Mouse (Mus musculus) megakaryocyte progenitor cell, adult 5-6 weeks (primary cell): ENCODE data around the gene Ltbp1. TPM values are rescaled to one million over a fixed set of nuclear protein-coding genes. Genes with fewer than 3 reads are reported as not detected.

Source experiments
- ATAC-seq: replicated peaks from 2 replicates; pipeline ENCODE4 v1.8.0; 2016; ENCODE audit warnings: mild to moderate bottlenecking, moderate TSS enrichment, inconsistent platforms; ENCODE audit not compliant: poor library complexity
- total RNA-seq, 2 experiments: library from RNA; stranded (forward) in 1 of 2; stranded (reverse) in 1 of 2; fragments of 157-497, 149-512 nt in 1 of 2; fragments of 200-1000 nt in 1 of 2; gene quantifications; 2 replicates each; pipeline versions ENCODE4 v1.2.3 to v1.2.4; 2015 to 2017

Ltbp1 gene
- total RNA-seq, 2 experiments from 2014 or later = 0.12 to 0.30 TPM

DNA sequence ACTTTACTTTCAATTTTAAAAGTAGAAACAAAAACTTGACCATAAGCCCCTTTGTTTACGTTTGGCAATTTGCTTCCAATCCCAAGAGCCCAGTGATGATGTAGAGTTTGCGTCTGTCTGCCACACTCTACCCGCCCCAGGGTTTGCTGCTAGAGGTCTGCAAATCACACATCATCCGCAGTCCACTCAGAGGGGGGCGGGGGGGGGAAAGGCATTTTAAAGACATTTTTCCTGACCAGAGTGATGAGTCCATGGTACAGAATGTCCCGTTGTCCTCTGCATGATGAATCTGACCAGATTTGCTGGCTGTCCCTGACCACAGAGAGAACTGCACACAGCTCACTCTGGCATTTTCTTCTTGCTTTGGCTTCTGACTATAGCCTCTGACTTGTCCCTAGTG, 269.9 kb downstream of the Ltbp1 start:
- ATAC-seq = no peak

DNA sequence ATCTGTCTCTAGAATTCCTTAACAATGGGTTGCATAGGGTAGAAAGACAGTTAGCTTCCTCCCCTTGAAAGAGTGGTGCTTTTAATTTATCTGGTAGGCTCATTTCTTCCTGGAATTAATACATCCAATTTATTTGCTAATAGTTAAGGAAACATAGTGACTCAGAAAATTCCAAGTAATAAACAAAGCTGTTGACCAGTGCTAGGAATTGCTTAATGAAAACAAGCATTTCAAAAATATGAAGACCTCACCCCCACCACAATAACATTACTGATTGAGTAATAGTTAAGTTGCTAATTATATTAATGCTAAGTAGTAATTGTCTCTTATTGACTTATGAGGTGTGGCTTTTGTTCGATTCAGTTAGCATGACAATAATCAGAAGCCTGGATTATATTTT, 272.7 kb downstream of the Ltbp1 start:
- ATAC-seq = no peak

DNA sequence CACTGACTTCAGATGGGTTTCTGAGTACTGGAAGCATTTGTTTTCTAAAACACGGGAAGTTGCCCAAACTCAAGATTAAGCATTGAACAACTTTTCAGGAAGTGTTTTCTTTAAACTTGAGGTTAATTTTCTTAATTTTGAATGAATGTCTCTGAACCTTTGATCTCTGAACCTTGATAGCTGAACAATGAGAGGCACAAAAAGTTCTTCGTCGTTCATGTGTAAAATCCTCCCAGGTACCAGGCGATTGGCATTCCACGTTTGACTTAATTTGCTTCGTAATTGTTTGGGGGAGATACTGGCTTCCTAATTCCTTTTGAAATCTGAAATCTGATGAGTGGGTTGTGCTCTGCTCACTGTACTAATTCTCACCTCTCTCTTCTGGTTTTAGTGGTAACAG, 273.2 kb downstream of the Ltbp1 start:
- ATAC-seq = no peak

DNA sequence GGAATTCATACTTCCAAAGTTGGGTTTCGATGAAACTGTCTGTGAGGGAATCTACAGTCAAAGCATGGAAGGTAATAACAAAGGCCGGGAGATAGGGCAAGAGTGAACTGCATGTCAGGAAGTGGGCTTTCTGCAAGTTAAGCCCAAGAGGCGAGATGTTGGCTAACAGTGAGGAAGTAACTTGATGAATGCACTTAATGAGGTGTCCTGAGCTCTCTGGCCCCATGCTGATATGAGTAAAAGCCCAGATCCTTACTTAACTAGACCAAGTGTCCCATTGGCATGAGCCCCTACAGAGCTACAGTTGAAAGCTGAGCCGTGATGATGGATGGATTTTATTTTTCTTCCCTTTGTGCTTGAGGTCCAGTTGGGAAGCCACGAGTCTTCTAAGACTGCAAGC, 276.0 kb downstream of the Ltbp1 start:
- peak; percentile 67 for ATAC-seq

DNA sequence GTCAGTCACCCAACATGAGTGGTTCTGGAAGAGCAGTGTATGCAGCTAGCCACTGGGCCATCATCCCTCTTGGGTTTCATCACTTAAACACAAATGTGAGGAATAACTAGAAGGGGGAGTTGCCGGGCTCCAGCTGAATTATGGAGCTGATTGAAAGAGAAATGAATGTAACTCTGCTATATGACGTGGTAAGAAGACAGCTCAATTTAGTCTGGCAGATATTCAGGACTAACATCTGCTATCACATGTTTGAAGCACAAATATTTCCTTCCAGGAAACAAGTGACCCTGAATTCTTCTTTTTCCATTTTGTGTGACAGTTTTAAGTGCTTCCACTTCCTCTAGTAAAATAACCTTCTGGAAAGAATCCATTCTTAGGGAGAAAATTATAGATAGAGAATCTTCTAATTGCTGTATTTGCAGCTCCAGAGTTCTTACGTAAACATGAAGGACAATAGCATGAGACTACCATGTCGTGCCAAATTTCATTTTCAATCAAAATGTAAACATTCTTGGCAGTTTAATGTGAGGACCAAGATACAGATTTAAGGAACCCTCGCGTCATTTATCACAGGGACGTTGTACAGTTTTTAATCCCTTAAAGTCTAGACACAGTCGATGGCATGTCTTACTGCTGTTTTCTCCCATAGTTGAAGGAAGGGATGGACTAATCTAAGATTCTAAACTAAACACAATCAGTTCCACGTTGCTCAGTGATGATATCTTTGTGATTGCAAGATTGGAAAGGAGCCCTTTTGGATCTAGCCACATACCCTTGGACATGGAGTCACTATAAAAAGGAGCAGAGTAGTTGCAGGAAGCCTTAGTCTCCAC, 279.7 kb downstream of the Ltbp1 start:
- ATAC-seq = no peak

DNA sequence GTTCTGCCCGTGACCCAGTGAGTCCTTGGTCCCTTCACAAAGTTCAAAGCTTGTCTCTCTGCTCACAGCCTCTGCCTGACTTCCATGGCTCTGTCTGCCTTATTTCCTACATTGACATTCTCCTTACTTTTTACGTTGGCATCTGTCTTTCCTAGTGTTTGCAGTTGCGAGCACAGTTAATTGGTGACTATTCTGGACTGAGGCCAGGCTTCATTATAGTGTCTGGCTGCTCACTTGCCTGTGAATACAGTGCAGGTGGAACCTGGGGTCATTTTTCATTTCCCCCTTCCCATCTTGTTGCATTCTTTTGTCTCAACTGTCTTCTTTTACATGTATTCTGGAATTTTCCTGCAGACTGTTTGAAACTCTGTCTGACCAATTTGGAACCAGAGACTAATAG, 287.6 kb downstream of the Ltbp1 start:
- no peak for ATAC-seq

DNA sequence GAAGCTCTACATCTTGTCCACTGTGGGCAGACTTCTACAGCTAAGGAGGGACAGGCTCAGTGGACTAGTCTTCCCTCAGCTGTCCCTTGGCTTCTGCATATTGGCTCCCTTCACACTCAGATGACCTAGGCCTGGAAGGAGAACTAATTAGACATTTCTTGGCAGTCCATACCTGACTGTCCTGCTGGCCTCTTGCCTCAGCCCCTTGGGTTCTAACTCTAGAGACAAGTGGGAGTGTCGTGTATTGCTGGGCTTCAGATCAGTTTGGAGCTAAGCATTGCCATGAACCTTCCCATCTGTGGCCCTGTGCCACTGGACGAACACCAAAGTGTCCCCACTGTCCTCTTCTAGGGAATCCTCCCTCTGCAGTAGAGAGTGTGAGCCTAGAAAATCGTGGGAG, 288.4 kb downstream of the Ltbp1 start:
- ATAC-seq = no peak

DNA sequence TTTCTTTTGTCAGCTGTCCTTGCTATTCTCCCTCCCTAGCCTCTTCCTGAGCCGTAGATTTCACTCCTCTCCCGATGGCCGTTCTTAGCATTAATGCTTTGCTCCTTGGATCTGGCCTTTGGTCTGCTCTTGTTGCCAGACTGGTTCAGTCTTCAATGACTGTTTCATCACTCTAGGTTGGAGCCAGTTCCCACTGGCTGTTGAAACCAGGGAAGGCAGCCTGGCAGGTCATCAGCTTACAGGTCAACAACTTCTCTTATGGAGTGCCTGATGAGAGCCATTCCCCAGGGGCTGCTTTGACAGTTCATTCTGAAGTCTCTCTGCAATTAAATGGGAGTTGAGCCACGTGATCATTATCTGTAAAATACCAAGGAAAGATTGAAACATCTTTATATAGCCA, 295.5 kb downstream of the Ltbp1 start:
- ATAC-seq = no peak

DNA sequence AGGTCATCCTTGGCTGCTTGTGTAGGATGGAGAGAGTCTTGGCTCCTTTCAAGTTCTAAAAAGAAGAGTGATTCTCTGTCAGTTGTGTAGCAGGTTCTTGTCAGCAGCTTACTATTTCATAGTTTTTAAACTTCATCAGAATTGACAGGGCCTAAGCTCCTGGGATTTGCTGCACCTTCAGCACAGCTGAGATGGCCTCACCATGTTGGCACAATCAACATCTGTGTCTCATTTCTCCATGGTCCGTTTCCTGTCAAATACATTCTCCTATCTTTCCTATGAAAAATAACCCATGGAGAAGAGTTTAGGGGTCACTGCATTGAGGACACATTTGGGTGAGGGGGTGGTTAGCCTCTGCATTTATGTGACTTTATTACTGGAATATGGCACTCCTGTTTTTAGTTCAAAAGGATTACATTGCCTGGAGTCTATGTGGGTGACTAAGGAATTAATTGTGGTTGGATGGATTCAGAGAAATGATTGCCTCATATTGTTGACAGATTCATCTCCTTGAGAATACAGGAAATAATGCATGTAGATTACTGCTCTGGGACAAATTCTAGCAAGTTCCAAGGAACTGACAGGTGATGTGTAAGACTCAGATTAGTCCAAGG, 299.5 kb downstream of the Ltbp1 start:
- ATAC-seq = no peak

DNA sequence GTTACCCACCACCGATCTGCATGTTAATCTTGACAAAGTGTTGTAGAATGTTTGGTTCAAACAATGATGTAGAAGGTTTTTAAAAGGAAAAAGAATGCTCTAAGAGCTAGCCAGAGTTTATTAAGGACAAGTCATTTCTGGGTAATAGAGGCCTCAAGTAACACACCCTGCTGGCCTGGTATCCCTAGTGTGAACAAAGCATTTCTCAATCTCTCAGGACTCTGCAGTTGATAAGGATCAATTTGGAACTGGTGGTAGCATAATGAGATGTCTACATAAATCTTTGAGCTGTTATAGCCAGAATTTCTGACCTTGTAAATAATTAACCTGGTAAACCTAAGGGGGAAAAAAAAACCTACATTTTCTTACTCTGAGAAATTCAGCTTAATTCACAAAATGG, 300.3 kb downstream of the Ltbp1 start:
- no peak for ATAC-seq

DNA sequence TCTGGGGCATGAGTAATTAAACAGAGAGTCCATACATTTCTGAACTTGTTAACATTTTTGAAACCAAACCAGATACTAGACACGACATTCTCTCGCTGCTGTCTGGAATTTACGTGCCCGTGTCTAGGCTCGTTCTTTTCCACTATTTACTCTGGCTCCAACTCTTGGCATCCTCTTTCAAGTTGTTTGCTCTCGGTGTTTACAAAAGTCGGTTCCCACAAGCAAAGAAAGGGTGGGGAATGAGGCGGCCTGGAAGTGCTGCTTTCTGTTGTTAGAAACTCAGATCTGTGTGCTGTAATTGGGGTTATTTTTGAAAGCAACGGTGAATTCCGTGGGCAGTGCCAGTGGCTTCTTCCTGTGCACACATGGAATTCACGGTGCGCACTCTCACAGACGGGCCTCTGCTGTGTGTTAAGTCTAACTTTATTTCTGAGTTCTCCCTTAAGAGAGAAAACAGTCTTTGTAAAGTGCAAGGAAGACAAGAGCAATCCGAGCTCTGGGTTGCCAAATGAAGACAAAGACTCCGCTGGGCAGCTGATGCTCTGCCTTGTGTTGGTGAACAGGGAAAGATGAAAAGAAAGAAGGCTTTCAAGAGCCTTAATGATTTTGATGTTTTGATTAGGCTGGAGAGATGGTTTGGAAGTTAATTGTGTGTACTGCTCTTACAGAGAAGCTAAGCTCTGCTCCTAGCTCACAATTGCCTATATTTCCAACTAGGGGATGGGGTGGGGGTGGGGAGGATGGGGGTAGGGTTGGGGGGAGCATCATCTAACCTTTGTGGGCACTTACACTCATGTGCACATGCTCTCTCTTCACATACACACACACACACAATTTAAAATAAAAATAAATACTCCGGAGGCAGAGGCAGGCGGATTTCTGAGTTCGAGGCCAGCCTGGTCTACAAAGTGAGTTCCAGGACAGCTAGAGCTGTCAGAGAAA, 302.0 kb downstream of the Ltbp1 start:
- ATAC-seq = no peak

DNA sequence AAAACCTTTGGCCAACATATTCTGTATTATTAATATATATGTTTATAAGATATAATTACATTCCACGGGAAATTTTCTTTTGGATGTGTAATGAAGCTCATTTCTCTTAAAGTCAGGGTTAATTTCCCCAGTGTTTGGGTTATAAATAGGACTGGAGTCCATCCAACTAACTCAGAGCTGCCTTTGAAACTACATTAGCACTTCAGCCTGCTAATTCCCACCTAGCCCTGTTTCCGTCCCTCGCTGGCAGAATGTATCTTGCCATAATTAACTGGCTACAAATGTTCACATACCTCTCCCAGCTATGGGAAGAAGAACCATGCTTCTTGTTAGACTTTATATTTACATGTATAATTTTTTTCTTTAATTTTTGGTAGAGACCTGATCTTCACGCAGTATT, 311.7 kb downstream of the Ltbp1 start:
- no peak for ATAC-seq

DNA sequence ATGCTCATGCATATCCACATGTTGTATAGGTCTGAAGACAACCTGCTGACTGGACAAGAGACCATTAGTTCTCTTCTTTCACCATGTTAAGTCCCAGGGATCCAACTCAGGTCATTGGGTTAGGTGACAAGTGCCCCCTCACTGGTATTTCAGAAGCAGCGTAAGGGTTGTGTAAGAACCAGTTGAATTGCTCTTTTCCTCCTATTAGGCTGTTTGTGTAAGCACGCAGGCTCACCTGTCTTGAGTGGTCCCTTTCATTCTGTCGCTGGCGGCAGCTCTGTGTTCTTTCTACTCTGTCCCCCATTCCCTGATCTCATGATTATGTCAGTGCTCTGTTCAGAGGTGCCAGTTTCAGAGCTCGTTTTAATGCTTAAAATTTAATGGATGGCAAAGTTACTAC, 317.9 kb downstream of the Ltbp1 start:
- no peak for ATAC-seq

DNA sequence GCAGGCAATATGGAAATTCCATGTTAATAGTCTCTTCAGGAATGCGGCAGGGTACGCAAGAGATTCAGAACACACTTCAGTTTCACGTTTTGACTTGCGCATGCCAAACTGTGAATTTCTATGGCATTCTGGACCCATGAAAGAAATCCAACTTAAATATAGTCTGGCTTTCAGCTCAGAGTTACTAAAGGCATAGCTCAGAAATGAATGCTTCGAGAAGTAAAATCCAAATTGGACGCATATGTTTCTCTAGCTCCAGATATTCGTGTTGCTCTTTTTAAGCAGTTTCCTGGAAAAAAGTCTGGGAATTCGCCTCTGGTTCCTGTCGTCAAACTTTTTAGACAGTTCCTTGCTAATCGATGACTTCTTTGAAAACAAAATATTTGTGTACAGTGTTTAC, 318.4 kb downstream of the Ltbp1 start:
- ATAC-seq = no peak

DNA sequence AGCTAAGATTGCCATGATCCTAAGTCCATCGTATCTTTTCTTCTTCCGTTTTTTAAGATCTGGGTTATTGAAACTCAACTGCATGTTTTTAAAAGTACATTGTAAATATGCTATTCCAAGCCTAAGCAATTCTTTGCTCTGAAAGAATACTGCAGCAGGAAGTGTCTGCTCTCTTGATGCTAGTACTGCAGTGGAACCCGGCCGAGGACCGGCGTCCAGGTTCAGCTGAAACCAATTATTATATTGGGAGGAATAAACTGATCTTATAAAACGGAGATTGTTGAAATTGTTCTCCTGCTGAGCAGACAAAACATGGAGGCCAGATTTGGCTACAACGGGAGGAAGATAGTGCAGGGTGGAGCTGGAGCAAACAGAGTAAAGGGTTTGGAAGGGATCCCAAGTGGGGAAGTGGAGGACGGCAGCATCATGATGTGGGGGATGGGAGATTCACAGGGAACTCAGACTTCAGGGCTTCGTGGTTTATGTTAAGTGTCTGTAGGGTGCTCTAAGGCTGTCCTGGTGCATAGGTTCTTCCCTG, 322.8 kb downstream of the Ltbp1 start:
- no peak for ATAC-seq

DNA sequence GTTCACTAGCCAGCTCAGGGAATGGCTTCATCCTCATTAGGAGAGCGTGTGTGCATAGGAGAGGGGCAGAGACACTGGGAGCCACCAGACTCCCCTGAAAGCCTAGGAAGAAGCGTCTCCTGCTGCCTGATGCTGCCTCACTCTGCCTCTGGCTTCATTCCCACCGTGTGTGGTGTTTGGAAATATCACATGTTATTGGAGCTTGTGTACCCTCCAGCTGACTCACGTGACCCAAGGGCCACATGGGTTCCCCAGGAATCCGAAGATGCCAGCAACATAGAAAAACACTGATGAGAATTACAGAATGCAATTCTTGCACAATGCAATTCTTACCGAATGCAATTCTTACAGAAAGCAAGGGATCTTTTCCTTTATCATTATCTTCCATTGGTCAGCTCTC, 325.0 kb downstream of the Ltbp1 start:
- ATAC-seq = no peak

DNA sequence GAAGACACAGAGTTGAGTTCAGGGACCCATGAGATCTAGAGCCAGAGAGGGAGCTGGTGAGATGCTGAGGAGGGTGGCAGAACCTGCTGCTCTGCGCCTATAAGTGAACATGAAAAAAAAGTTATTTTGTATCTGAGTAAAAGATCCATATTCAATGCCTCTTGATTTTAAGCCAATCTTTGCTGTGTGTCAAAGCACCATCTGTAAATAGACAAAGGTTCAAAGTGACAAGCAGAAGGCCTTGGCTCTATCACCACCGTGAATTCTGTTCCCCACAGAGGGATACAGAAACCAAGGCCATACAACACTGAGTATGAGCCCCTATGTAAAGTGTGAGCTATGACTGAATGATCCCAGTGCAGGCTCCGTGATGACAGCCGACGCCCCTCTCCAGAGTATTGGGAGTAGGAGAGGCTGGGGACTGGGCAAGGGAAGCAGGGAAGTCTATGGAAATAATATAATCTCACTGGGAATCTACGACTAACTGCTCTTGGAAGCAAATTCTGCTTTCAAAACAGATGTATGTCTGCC, 326.1 kb downstream of the Ltbp1 start:
- no peak for ATAC-seq

DNA sequence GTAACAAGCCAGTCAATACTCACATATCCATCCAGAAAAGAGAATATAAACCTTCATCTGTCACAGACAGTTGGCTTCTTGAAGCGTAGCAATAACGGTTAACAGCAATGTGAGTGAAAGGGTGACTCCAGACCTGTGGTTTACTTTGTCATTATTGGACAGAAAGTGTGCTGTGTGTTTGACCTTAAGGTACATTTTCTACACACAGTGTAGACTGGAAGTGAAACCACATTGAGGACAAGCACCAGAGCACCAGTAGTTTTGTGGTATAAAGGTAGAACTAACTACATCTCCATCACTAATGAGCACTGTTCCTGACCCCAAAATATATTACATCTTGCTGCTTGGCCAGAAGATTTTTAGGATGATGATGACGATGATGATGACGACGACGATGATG, 326.9 kb downstream of the Ltbp1 start:
- ATAC-seq = no peak

DNA sequence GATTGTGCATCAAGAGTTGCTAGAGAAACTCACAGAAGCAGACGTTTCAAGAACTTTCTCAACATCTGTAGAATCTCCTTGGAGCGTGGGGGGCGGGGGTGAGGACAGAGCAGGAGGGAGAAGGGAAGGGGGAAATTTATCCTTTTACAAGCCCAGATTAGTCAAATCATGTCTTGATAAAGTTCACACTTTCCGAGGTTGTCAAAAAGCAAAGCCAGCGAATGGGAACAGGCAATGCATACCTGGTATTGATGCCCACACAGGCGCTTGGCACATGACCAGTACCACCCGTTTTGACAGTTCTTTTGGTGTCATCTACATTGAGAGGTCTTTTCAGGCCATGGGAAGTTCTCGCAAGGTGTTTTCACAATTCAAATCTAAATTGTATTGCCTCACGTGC, 327.6 kb downstream of the Ltbp1 start:
- no peak for ATAC-seq

DNA sequence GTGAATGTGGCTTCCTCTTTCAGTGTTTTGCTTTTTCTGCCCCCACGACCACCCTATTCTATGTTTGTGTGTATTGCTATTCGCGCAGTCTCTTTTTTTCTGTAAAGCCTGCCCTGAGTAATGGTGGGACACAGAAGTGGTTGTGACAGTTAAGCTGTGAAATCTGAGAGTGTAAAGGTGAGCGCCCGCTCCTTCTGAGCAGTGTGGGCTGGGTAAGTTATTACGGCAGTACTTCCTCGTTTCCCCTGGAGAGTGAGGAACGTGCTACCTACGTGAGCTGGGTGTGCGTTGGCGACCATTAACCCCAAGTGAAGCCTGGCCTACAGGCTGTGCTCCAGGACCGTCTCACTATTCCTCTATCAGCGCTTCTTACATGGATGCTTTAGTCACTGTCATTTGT, 328.4 kb downstream of the Ltbp1 start:
- 0 out of 2 replicates have a peak, but pooled peaks have one; percentile 46 for ATAC-seq

DNA sequence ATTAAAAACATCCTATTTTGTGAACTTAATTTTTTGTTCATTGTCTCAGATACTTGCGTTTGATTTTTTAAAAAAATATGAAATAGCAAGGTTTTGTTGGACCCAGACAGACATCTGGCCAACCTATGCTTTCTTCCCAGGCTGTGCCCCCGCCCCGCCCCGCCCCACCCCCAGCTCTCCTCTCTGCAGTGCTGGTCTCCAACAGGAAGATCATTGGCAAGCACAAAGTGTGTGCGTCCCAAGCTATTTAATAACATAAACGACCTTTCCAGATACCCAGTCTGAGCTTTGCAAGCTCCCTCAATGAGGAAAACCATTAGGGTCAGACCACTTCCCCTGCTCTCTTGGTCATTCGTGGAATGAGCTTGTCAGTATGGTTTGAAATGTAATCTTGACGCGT, 330.3 kb downstream of the Ltbp1 start:
- no peak for ATAC-seq
